Mouse (Mus musculus) lung, adult 2 months (tissue): ENCODE results near the gene Rpl10-ps3.

ENCODE experiments used
- CTCF ChIP-seq: fragments of 200-500 bp; IDR thresholded peaks from 2 replicates; pipeline ENCODE4 v1.5.1; 2011; ENCODE audit warnings: mild to moderate bottlenecking, low read length, control low read depth; ENCODE audit not compliant: insufficient read depth
- POLR2A ChIP-seq: fragments of 200-500 bp; IDR thresholded peaks from 2 replicates; pipeline ENCODE4 v1.6.1; 2011; ENCODE audit warnings: low read depth, mild to moderate bottlenecking, control low read depth, low read length, borderline replicate concordance; ENCODE audit errors: extremely low read depth

- TF ChIP-seq CTCF (no peak), POLR2A (no peak)
Observed at GRCm38 (mm10) chr9:50305046-50305445, 39.7 kb downstream of the Rpl10-ps3 start.
